Mouse (Mus musculus) lung, embryonic 15.5 days (tissue): ENCODE measurements at regions not wholly inside any gene's neighbourhood (a gene's known extent, or its start where the extent isn't known, plus 50 kb on each side); places are given as distances from the start of the nearest gene placed in this dataset.

Experiments
- ATAC-seq: fragments of 200-750 bp; cut with Nextera tagmentation; 2 replicates; pipeline ENCODE4 v1.8.0; 2017; ENCODE audit warnings: moderate number of reproducible peaks, borderline replicate concordance; ENCODE audit not compliant: low FRiP score, low TSS enrichment; ENCODE audit errors: extremely low read depth
- H3K27ac ChIP-seq: fragments of 300-500 bp; sonication (generic); 2 replicates; pipeline ENCODE4 v1.5.1; 2015; ENCODE audit warnings: moderate library complexity, mild to moderate bottlenecking, inconsistent platforms
- H3K27me3 ChIP-seq: fragments of 300-500 bp; sonication (generic); 2 replicates; pipeline ENCODE4 v1.6.1; 2015; ENCODE audit warnings: inconsistent platforms
- H3K36me3 ChIP-seq: fragments of 300-500 bp; sonication (generic); 2 replicates; pipeline ENCODE4 v1.6.1; 2015; ENCODE audit warnings: inconsistent platforms
- H3K4me1 ChIP-seq: fragments of 300-500 bp; sonication (generic); 2 replicates; pipeline ENCODE4 v1.6.1; 2015; ENCODE audit warnings: inconsistent platforms
- H3K4me2 ChIP-seq: fragments of 300-500 bp; sonication (generic); 2 replicates; pipeline ENCODE4 v1.6.1; 2015; ENCODE audit warnings: inconsistent platforms, mild to moderate bottlenecking, moderate library complexity
- H3K4me3 ChIP-seq: fragments of 300-500 bp; sonication (generic); 2 replicates; pipeline ENCODE4 v1.5.1; 2015; ENCODE audit warnings: mild to moderate bottlenecking, inconsistent platforms
- H3K9ac ChIP-seq: fragments of 300-500 bp; sonication (generic); 2 replicates; pipeline ENCODE4 v1.6.1; 2015; ENCODE audit warnings: inconsistent platforms
- H3K9me3 ChIP-seq: fragments of 300-500 bp; sonication (generic); 2 replicates; pipeline ENCODE4 v1.6.1; 2016; ENCODE audit warnings: inconsistent platforms
- WGBS: fragments of 180-500 bp; shearing (Covaris S2); methylation state at CpG from one replicate; pipeline ENCODE4 v1.1.7; 2015; 5-methylcytosine and 5-hydroxymethylcytosine counted together

GRCm38 (mm10) chr3:147284357-147284756 lies 432.2 kb downstream of the Ttll7 start:
- no peak overlapping the region for H3K27ac ChIP-seq
- H3K9me3 ChIP-seq = no peaks in the 10 kb centered on the region
- H3K4me1 ChIP-seq = peaks cover 4% of the 10 kb centered on the region
- no peak overlapping the region for H3K4me3 ChIP-seq
- no peak overlapping the region for H3K4me2 ChIP-seq
- no peak for ATAC-seq
- H3K9ac ChIP-seq = no peak overlapping the region
- 87% methylated on average over 4 of the region's 4 CpGs for WGBS
- no peaks in the 10 kb centered on the region for H3K36me3 ChIP-seq
- H3K27me3 ChIP-seq = no peaks in the 10 kb centered on the region; the same call in 1 of the 2 replicates

- no peaks in the 10 kb centered on the region for H3K36me3 ChIP-seq
- H3K27me3 ChIP-seq = no peaks in the 10 kb centered on the region; the same call in 1 of the 2 replicates
- H3K9ac ChIP-seq = no peak overlapping the region
- ATAC-seq = no peak
- H3K9me3 ChIP-seq = no peaks in the 10 kb centered on the region
- H3K4me2 ChIP-seq = no peak overlapping the region
- WGBS = 34% methylated on average over 5 of the region's 5 CpGs
- H3K27ac ChIP-seq = no peak overlapping the region
- peaks cover 4% of the 10 kb centered on the region for H3K4me1 ChIP-seq
- no peak overlapping the region for H3K4me3 ChIP-seq
Observed at GRCm38 (mm10) chr3:147285496-147285895, 433.3 kb downstream of the Ttll7 start.

- Histone ChIP-seq H3K36me3 (no peaks in the 10 kb centered on the region), H3K4me1 (peaks cover 4% of the 10 kb centered on the region), H3K9me3 (no peaks in the 10 kb centered on the region), H3K4me3 (no peak overlapping the region), H3K4me2 (no peak overlapping the region), H3K27ac (no peak overlapping the region), H3K27me3 (no peaks in the 10 kb centered on the region; the same call in 1 of the 2 replicates), H3K9ac (no peak overlapping the region)
- no peak for ATAC-seq
- WGBS = 40% methylated on average over 8 of the region's 8 CpGs
Observed at GRCm38 (mm10) chr3:147287503-147287902, 435.3 kb downstream of the Ttll7 start.

- WGBS = 83% methylated on average over 10 of the region's 10 CpGs
- Histone ChIP-seq H3K27me3 (no peaks in the 10 kb centered on the region; the same call in 1 of the 2 replicates), H3K27ac (no peak overlapping the region), H3K4me3 (no peak overlapping the region), H3K9me3 (no peaks in the 10 kb centered on the region), H3K9ac (no peak overlapping the region), H3K4me2 (no peak overlapping the region), H3K4me1 (peaks cover 4% of the 10 kb centered on the region), H3K36me3 (no peaks in the 10 kb centered on the region)
- ATAC-seq = no peak
Observed at GRCm38 (mm10) chr3:147291696-147292327, 439.6 kb downstream of the Ttll7 start.

- H3K27me3 ChIP-seq = no peaks in the 10 kb centered on the region
- no peak for ATAC-seq
- H3K9ac ChIP-seq = no peak overlapping the region
- peak overlapping the region; percentile 2; the same call in 1 of the 2 replicates for H3K4me2 ChIP-seq
- no peak overlapping the region for H3K4me3 ChIP-seq
- no peaks in the 10 kb centered on the region for H3K9me3 ChIP-seq
- H3K27ac ChIP-seq = no peak overlapping the region
- no peaks in the 10 kb centered on the region for H3K36me3 ChIP-seq
- WGBS = 31% methylated on average over 9 of the region's 9 CpGs
- H3K4me1 ChIP-seq = 0 out of 2 replicates have a peak, but pooled peaks cover 8% of the 10 kb centered on the region
Observed at GRCm38 (mm10) chr3:147298065-147298464, 445.9 kb downstream of the Ttll7 start.

- no peak overlapping the region for H3K27ac ChIP-seq
Observed at GRCm38 (mm10) chr3:147325522-147325921, 473.4 kb downstream of the Ttll7 start.

GRCm38 (mm10) chr3:147334301-147334700 lies 482.1 kb downstream of the Ttll7 start:
- no peak overlapping the region for H3K9ac ChIP-seq
- no peaks in the 10 kb centered on the region for H3K27me3 ChIP-seq
- H3K4me3 ChIP-seq = no peak overlapping the region
- no peaks in the 10 kb centered on the region for H3K9me3 ChIP-seq
- H3K36me3 ChIP-seq = no peaks in the 10 kb centered on the region
- H3K4me2 ChIP-seq = no peak overlapping the region
- no peak overlapping the region for H3K27ac ChIP-seq
- no peak for ATAC-seq
- WGBS = 64% methylated on average over 6 of the region's 6 CpGs
- H3K4me1 ChIP-seq = no peaks in the 10 kb centered on the region

More at GRCm38 (mm10) chr3:147325522-147325921, 473.4 kb downstream of the Ttll7 start:
- no peaks in the 10 kb centered on the region for H3K27me3 ChIP-seq
- H3K9me3 ChIP-seq = no peaks in the 10 kb centered on the region
- H3K4me2 ChIP-seq = no peak overlapping the region
- no peaks in the 10 kb centered on the region for H3K36me3 ChIP-seq
- WGBS = 93% methylated on average over 2 of the region's 2 CpGs
- no peak overlapping the region for H3K9ac ChIP-seq
- H3K4me1 ChIP-seq = no peaks in the 10 kb centered on the region
- no peak for ATAC-seq
- H3K4me3 ChIP-seq = no peak overlapping the region

- H3K9ac ChIP-seq = no peak overlapping the region
- no peak overlapping the region for H3K4me3 ChIP-seq
- H3K9me3 ChIP-seq = no peaks in the 10 kb centered on the region
- no peak for ATAC-seq
- H3K4me1 ChIP-seq = no peaks in the 10 kb centered on the region
- H3K27me3 ChIP-seq = no peaks in the 10 kb centered on the region
- H3K36me3 ChIP-seq = no peaks in the 10 kb centered on the region
- no peak overlapping the region for H3K4me2 ChIP-seq
- WGBS = 49% methylated on average over 7 of the region's 7 CpGs
- no peak overlapping the region for H3K27ac ChIP-seq
Observed at GRCm38 (mm10) chr3:147335286-147335685, 483.1 kb downstream of the Ttll7 start.

- Histone ChIP-seq H3K4me3 (no peak overlapping the region), H3K4me1 (no peaks in the 10 kb centered on the region)
- 62% methylated on average over 2 of the region's 2 CpGs for WGBS
Observed at GRCm38 (mm10) chr3:147339427-147339826, 487.3 kb downstream of the Ttll7 start.

GRCm38 (mm10) chr3:147347278-147348039 lies 495.3 kb downstream of the Ttll7 start:
- no peaks in the 10 kb centered on the region for H3K4me1 ChIP-seq
- H3K27me3 ChIP-seq = no peaks in the 10 kb centered on the region
- H3K4me2 ChIP-seq = no peak overlapping the region
- no peaks in the 10 kb centered on the region for H3K36me3 ChIP-seq
- H3K27ac ChIP-seq = no peak overlapping the region
- ATAC-seq = no peak
- no peaks in the 10 kb centered on the region for H3K9me3 ChIP-seq
- 24% methylated on average over 5 of the region's 5 CpGs for WGBS
- H3K4me3 ChIP-seq = no peak overlapping the region
- no peak overlapping the region for H3K9ac ChIP-seq

More at GRCm38 (mm10) chr3:147339427-147339826, 487.3 kb downstream of the Ttll7 start:
- no peak overlapping the region for H3K27ac ChIP-seq
- no peaks in the 10 kb centered on the region for H3K27me3 ChIP-seq
- no peaks in the 10 kb centered on the region for H3K36me3 ChIP-seq
- no peak overlapping the region for H3K4me2 ChIP-seq
- no peaks in the 10 kb centered on the region for H3K9me3 ChIP-seq
- no peak for ATAC-seq
- H3K9ac ChIP-seq = no peak overlapping the region

- no peak for ATAC-seq
- H3K4me3 ChIP-seq = no peak overlapping the region
- 83% methylated on average over 5 of the region's 5 CpGs for WGBS
- H3K4me1 ChIP-seq = no peaks in the 10 kb centered on the region
- no peak overlapping the region for H3K4me2 ChIP-seq
- H3K36me3 ChIP-seq = no peaks in the 10 kb centered on the region
- no peak overlapping the region for H3K9ac ChIP-seq
- no peaks in the 10 kb centered on the region for H3K9me3 ChIP-seq
- no peak overlapping the region for H3K27ac ChIP-seq
- no peaks in the 10 kb centered on the region for H3K27me3 ChIP-seq
Observed at GRCm38 (mm10) chr3:147387077-147387476, 534.9 kb downstream of the Ttll7 start.

GRCm38 (mm10) chr3:147398298-147398697 lies 546.1 kb downstream of the Ttll7 start:
- H3K36me3 ChIP-seq = no peaks in the 10 kb centered on the region
- H3K4me3 ChIP-seq = no peak overlapping the region
- no peak overlapping the region for H3K4me2 ChIP-seq
- H3K27ac ChIP-seq = no peak overlapping the region
- 79% methylated on average over 8 of the region's 8 CpGs for WGBS
- H3K4me1 ChIP-seq = no peaks in the 10 kb centered on the region
- no peak overlapping the region for H3K9ac ChIP-seq
- ATAC-seq = no peak
- no peaks in the 10 kb centered on the region for H3K27me3 ChIP-seq
- no peaks in the 10 kb centered on the region for H3K9me3 ChIP-seq
